Mouse (Mus musculus) E14TG2a.4 (cell line): Measurements from ENCODE around the gene Defb41.

ENCODE experiments used
- CTCF ChIP-seq: conservative IDR thresholded peaks from 2 replicates; pipeline ENCODE4 v1.5.1; 2014; ENCODE audit warnings: low read length
- NANOG ChIP-seq: IDR thresholded peaks from 2 replicates; pipeline ENCODE4 v1.6.1; 2014; ENCODE audit warnings: borderline replicate concordance, low read length, mixed read lengths
- POU5F1 ChIP-seq: IDR thresholded peaks from 2 replicates; pipeline ENCODE4 v1.6.1; 2014; ENCODE audit warnings: low read length, borderline replicate concordance

- no peak for TF ChIP-seq CTCF
- no peak for TF ChIP-seq POU5F1
- peak; percentile 19; the same call in 1 of the 2 replicates for TF ChIP-seq NANOG
Observed at GRCm38 (mm10) chr1:18268845-18269244, 3.9 kb upstream of the Defb41 start.
